Mouse (Mus musculus): ENCODE measurements around the gene Uqcrh.

Uqcrh gene

GRCm38 (mm10) chr4:116074861-116075620 lies at the start of gene Uqcrh, which contains the start of gene Lrrc41:
Gene Uqcrh, minus strand, starts transcription at chr4:116075071.
Gene Lrrc41, plus strand, starts transcription at chr4:116075269.
- DNase-seq (ENCODE audit: extremely low spot score, low read depth, low spot score), result peak; percentile 100

GRCm38 (mm10) chr4:116123602-116124519 lies 49.0 kb upstream of the Uqcrh start, which contains the start of the genes Rad54l and Pomgnt1:
Gene Rad54l, minus strand, starts transcription at chr4:116123690.
Gene Pomgnt1, plus strand, starts transcription at chr4:116123840.
- DNase-seq (ENCODE audit: extremely low spot score, low read depth, low spot score), result peak; percentile 70

GRCm38 (mm10) chr4:116122762-116123161 lies 47.9 kb upstream of the Uqcrh start:
- DNase-seq (ENCODE audit: extremely low spot score, low read depth, low spot score), result no peak

- DNase-seq (ENCODE audit: extremely low spot score, low read depth, low spot score), result no peak
Observed at GRCm38 (mm10) chr4:116111486-116111885, 36.6 kb upstream of the Uqcrh start.

- DNase-seq (ENCODE audit: extremely low spot score, low read depth, low spot score), result no peak
Observed at GRCm38 (mm10) chr4:116110695-116111094, 35.8 kb upstream of the Uqcrh start.

- DNase-seq (ENCODE audit: extremely low spot score, low read depth, low spot score), result no peak
Observed at GRCm38 (mm10) chr4:116105278-116105677, 30.4 kb upstream of the Uqcrh start.

GRCm38 (mm10) chr4:116100959-116101358 lies 26.1 kb upstream of the Uqcrh start:
- no peak for DNase-seq (ENCODE audit: extremely low spot score, low read depth, low spot score)

GRCm38 (mm10) chr4:116097211-116097610 lies 22.3 kb upstream of the Uqcrh start:
- DNase-seq (ENCODE audit: extremely low spot score, low read depth, low spot score), result no peak

GRCm38 (mm10) chr4:116096291-116096690 lies 21.4 kb upstream of the Uqcrh start:
- no peak for DNase-seq (ENCODE audit: extremely low spot score, low read depth, low spot score)

GRCm38 (mm10) chr4:116088510-116089249 lies 13.8 kb upstream of the Uqcrh start:
- DNase-seq (ENCODE audit: extremely low spot score, low read depth, low spot score), result no peak

- DNase-seq (ENCODE audit: extremely low spot score, low read depth, low spot score), result no peak
Observed at GRCm38 (mm10) chr4:116077240-116078095, 2.6 kb upstream of the Uqcrh start.

GRCm38 (mm10) chr4:116076369-116077231 lies 1.7 kb upstream of the Uqcrh start:
- DNase-seq (ENCODE audit: extremely low spot score, low read depth, low spot score), result no peak

- DNase-seq (ENCODE audit: extremely low spot score, low read depth, low spot score), result no peak
Observed at GRCm38 (mm10) chr4:116075631-116076368, 929 bp upstream of the Uqcrh start.

- DNase-seq (ENCODE audit: extremely low spot score, low read depth, low spot score), result no peak
Observed at GRCm38 (mm10) chr4:116074145-116074675, 661 bp downstream of the Uqcrh start.

GRCm38 (mm10) chr4:116073146-116073545 lies 1.7 kb downstream of the Uqcrh start:
- no peak for DNase-seq (ENCODE audit: extremely low spot score, low read depth, low spot score)

- no peak for DNase-seq (ENCODE audit: extremely low spot score, low read depth, low spot score)
Observed at GRCm38 (mm10) chr4:116070116-116070515, 4.8 kb downstream of the Uqcrh start.

- no peak for DNase-seq (ENCODE audit: extremely low spot score, low read depth, low spot score)
Observed at GRCm38 (mm10) chr4:116063855-116064254, 11.0 kb downstream of the Uqcrh start.
